Mouse (Mus musculus) 3T3-L1 (cell line): ENCODE results near the gene Olfr1246.
A peak's percentile ranks its signal among the peaks of the same experiment; 100 is the strongest.
"Not testable (repeated sequence)": the region's sequence is repeated elsewhere in the genome, so short reads cannot be mapped to it uniquely, and the experiment has no call there.

Source experiments
- DNase-seq: peaks from one replicate; pipeline ENCODE4 v3.0.0-alpha.2; 2015; ENCODE audit warnings: low read depth, low spot score

Gene Olfr1246

GRCm38 (mm10) chr2:89593057-89593456, at the start of gene Olfr1246:
TSS of gene Olfr1246 (minus strand) at chr2:89593157.
- no peak for DNase-seq

GRCm38 (mm10) chr2:89634883-89635282, 41.9 kb upstream of the Olfr1246 start, which contains the start of gene Olfr1249:
TSS of gene Olfr1249 (minus strand) at chr2:89634983.
- no peak for DNase-seq

GRCm38 (mm10) chr2:89618145-89618544, 25.2 kb upstream of the Olfr1246 start, which contains the start of gene Olfr1248:
TSS of gene Olfr1248 (minus strand) at chr2:89618245.
- DNase-seq = not testable (repeated sequence)

GRCm38 (mm10) chr2:89614030-89614429, 21.1 kb upstream of the Olfr1246 start, which contains the start of gene Olfr1247:
TSS of gene Olfr1247 (minus strand) at chr2:89614130.
- no peak for DNase-seq

- no peak for DNase-seq
These were observed 14.6 kb downstream of the Olfr1246 start, which contains the start of gene Olfr1245 for GRCm38 (mm10) chr2:89578347-89578746. TSS of gene Olfr1245 (minus strand) at chr2:89578447.

- not testable (repeated sequence) for DNase-seq
These were observed 30.3 kb downstream of the Olfr1246 start for GRCm38 (mm10) chr2:89562706-89563105.

GRCm38 (mm10) chr2:89544516-89544915, 48.4 kb downstream of the Olfr1246 start:
- peak; percentile 29 for DNase-seq

- no peak for DNase-seq
These were observed 53.0 kb downstream of the Olfr1246 start for GRCm38 (mm10) chr2:89539923-89540322.
